Mouse (Mus musculus): ENCODE data around the gene Chst10. TPM values are rescaled to one million over a fixed set of nuclear protein-coding genes. Genes with fewer than 3 reads are reported as not detected.

Chst10 gene
- polyA plus RNA-seq, 1 experiment from 2014 or later: 1.1 TPM

GRCm38 (mm10) chr1:38835568-38836476 lies 62.1 kb downstream of the Chst10 start:
- H3K36me3 ChIP-seq (ENCODE audit: control insufficient read depth, insufficient read depth, low read length): no peaks in the 10 kb centered on the region
- H3K27me3 ChIP-seq (ENCODE audit: control insufficient read depth, insufficient read depth, low read depth, low read length): peaks cover 27% of the 10 kb centered on the region
- peaks cover 9% of the 10 kb centered on the region for H3K4me1 ChIP-seq (replicated peaks; ENCODE audit: control insufficient read depth, insufficient read depth, low read length)
- H3K27ac ChIP-seq (ENCODE audit: low read length): no peak overlapping the region
- no peaks in the 10 kb centered on the region for H3K9me3 ChIP-seq (ENCODE audit: control insufficient read depth, low read length)
- peak; percentile 82 for ATAC-seq (ENCODE audit: low read depth)
- peak overlapping the region; percentile 70 for H3K9ac ChIP-seq (ENCODE audit: low read length)
- H3K4me3 ChIP-seq (ENCODE audit: low read length): peak overlapping the region; percentile 66
- 3% methylated on average over 87 of the region's 103 CpGs for WGBS
- H3K4me2 ChIP-seq (ENCODE audit: low read depth, low read length): peak overlapping the region; percentile 99

- Histone ChIP-seq H3K36me3 (ENCODE audit: control insufficient read depth, insufficient read depth, low read length) (no peaks in the 10 kb centered on the region), H3K4me2 (ENCODE audit: low read depth, low read length) (no peak overlapping the region), H3K4me1 (replicated peaks; ENCODE audit: control insufficient read depth, insufficient read depth, low read length) (peaks cover 9% of the 10 kb centered on the region), H3K9ac (ENCODE audit: low read length) (no peak overlapping the region), H3K27me3 (ENCODE audit: control insufficient read depth, insufficient read depth, low read depth, low read length) (peaks cover 27% of the 10 kb centered on the region), H3K27ac (ENCODE audit: low read length) (no peak overlapping the region), H3K4me3 (ENCODE audit: low read length) (no peak overlapping the region), H3K9me3 (ENCODE audit: control insufficient read depth, low read length) (no peaks in the 10 kb centered on the region)
- WGBS: 36% methylated on average over 3 of the region's 3 CpGs
- ATAC-seq (ENCODE audit: low read depth): no peak
Measured at GRCm38 (mm10) chr1:38834899-38835298, 63.1 kb downstream of the Chst10 start.

GRCm38 (mm10) chr1:38824926-38825325 lies 73.0 kb downstream of the Chst10 start:
- Histone ChIP-seq H3K9me3 (ENCODE audit: control insufficient read depth, low read length) (no peaks in the 10 kb centered on the region), H3K9ac (ENCODE audit: low read length) (no peak overlapping the region), H3K4me2 (ENCODE audit: low read depth, low read length) (no peak overlapping the region), H3K4me1 (replicated peaks; ENCODE audit: control insufficient read depth, insufficient read depth, low read length) (no peaks in the 10 kb centered on the region), H3K27me3 (ENCODE audit: control insufficient read depth, insufficient read depth, low read depth, low read length) (no peaks in the 10 kb centered on the region), H3K4me3 (ENCODE audit: low read length) (no peak overlapping the region), H3K27ac (ENCODE audit: low read length) (no peak overlapping the region), H3K36me3 (ENCODE audit: control insufficient read depth, insufficient read depth, low read length) (no peaks in the 10 kb centered on the region)
- 69% methylated on average over 2 of the region's 2 CpGs for WGBS
- no peak for ATAC-seq (ENCODE audit: low read depth)

GRCm38 (mm10) chr1:38823851-38824250 lies 74.1 kb downstream of the Chst10 start:
- Histone ChIP-seq H3K4me2 (ENCODE audit: low read depth, low read length) (no peak overlapping the region), H3K27ac (ENCODE audit: low read length) (no peak overlapping the region), H3K27me3 (ENCODE audit: control insufficient read depth, insufficient read depth, low read depth, low read length) (no peaks in the 10 kb centered on the region), H3K4me3 (ENCODE audit: low read length) (no peak overlapping the region), H3K9ac (ENCODE audit: low read length) (no peak overlapping the region), H3K36me3 (ENCODE audit: control insufficient read depth, insufficient read depth, low read length) (no peaks in the 10 kb centered on the region), H3K4me1 (replicated peaks; ENCODE audit: control insufficient read depth, insufficient read depth, low read length) (no peaks in the 10 kb centered on the region), H3K9me3 (ENCODE audit: control insufficient read depth, low read length) (no peaks in the 10 kb centered on the region)
- WGBS: 58% methylated on average over 2 of the region's 2 CpGs
- no peak for ATAC-seq (ENCODE audit: low read depth)

- ATAC-seq (ENCODE audit: low read depth): no peak
Measured at GRCm38 (mm10) chr1:38819691-38820090, 78.3 kb downstream of the Chst10 start.

GRCm38 (mm10) chr1:38817671-38818070 lies 80.3 kb downstream of the Chst10 start:
- Histone ChIP-seq H3K36me3 (ENCODE audit: control insufficient read depth, insufficient read depth, low read length) (no peaks in the 10 kb centered on the region), H3K9me3 (ENCODE audit: control insufficient read depth, low read length) (no peaks in the 10 kb centered on the region), H3K4me3 (ENCODE audit: low read length) (no peak overlapping the region), H3K4me1 (replicated peaks; ENCODE audit: control insufficient read depth, insufficient read depth, low read length) (no peaks in the 10 kb centered on the region), H3K27me3 (ENCODE audit: control insufficient read depth, insufficient read depth, low read depth, low read length) (no peaks in the 10 kb centered on the region), H3K9ac (ENCODE audit: low read length) (no peak overlapping the region), H3K27ac (ENCODE audit: low read length) (no peak overlapping the region), H3K4me2 (ENCODE audit: low read depth, low read length) (no peak overlapping the region)
- no peak for ATAC-seq (ENCODE audit: low read depth)
- WGBS: 66% methylated on average over 3 of the region's 3 CpGs

More at GRCm38 (mm10) chr1:38819691-38820090, 78.3 kb downstream of the Chst10 start:
- no peak overlapping the region for H3K4me2 ChIP-seq (ENCODE audit: low read depth, low read length)
- no peak overlapping the region for H3K4me3 ChIP-seq (ENCODE audit: low read length)
- no peaks in the 10 kb centered on the region for H3K36me3 ChIP-seq (ENCODE audit: control insufficient read depth, insufficient read depth, low read length)
- no peak overlapping the region for H3K9ac ChIP-seq (ENCODE audit: low read length)
- no peaks in the 10 kb centered on the region for H3K27me3 ChIP-seq (ENCODE audit: control insufficient read depth, insufficient read depth, low read depth, low read length)
- no peaks in the 10 kb centered on the region for H3K9me3 ChIP-seq (ENCODE audit: control insufficient read depth, low read length)
- H3K27ac ChIP-seq (ENCODE audit: low read length): no peak overlapping the region
- no peaks in the 10 kb centered on the region for H3K4me1 ChIP-seq (replicated peaks; ENCODE audit: control insufficient read depth, insufficient read depth, low read length)

- no peak overlapping the region for H3K4me2 ChIP-seq (ENCODE audit: low read depth, low read length)
- no peak overlapping the region for H3K9ac ChIP-seq (ENCODE audit: low read length)
- no peaks in the 10 kb centered on the region for H3K36me3 ChIP-seq (ENCODE audit: control insufficient read depth, insufficient read depth, low read length)
- 70% methylated on average over 9 of the region's 9 CpGs for WGBS
- H3K4me1 ChIP-seq (replicated peaks; ENCODE audit: control insufficient read depth, insufficient read depth, low read length): no peaks in the 10 kb centered on the region
- no peaks in the 10 kb centered on the region for H3K27me3 ChIP-seq (ENCODE audit: control insufficient read depth, insufficient read depth, low read depth, low read length)
- no peaks in the 10 kb centered on the region for H3K9me3 ChIP-seq (ENCODE audit: control insufficient read depth, low read length)
- no peak for ATAC-seq (ENCODE audit: low read depth)
- no peak overlapping the region for H3K27ac ChIP-seq (ENCODE audit: low read length)
- no peak overlapping the region for H3K4me3 ChIP-seq (ENCODE audit: low read length)
Measured at GRCm38 (mm10) chr1:38817268-38817667, 80.7 kb downstream of the Chst10 start.

- no peaks in the 10 kb centered on the region for H3K27me3 ChIP-seq (ENCODE audit: control insufficient read depth, insufficient read depth, low read depth, low read length)
- no peak overlapping the region for H3K4me3 ChIP-seq (ENCODE audit: low read length)
- WGBS: 49% methylated on average over 4 of the region's 4 CpGs
- H3K4me2 ChIP-seq (ENCODE audit: low read depth, low read length): no peak overlapping the region
- H3K9ac ChIP-seq (ENCODE audit: low read length): no peak overlapping the region
- no peaks in the 10 kb centered on the region for H3K36me3 ChIP-seq (ENCODE audit: control insufficient read depth, insufficient read depth, low read length)
- no peaks in the 10 kb centered on the region for H3K9me3 ChIP-seq (ENCODE audit: control insufficient read depth, low read length)
- no peaks in the 10 kb centered on the region for H3K4me1 ChIP-seq (replicated peaks; ENCODE audit: control insufficient read depth, insufficient read depth, low read length)
- no peak overlapping the region for H3K27ac ChIP-seq (ENCODE audit: low read length)
- no peak for ATAC-seq (ENCODE audit: low read depth)
Measured at GRCm38 (mm10) chr1:38816306-38816705, 81.7 kb downstream of the Chst10 start.
